Mouse (Mus musculus): Measurements from ENCODE around the gene Slc11a1.

Gene Slc11a1

GRCm38 (mm10) chr1:74353453-74354229 lies 21.4 kb upstream of the Slc11a1 start:
- no peak for DNase-seq

- DNase-seq, result no peak
Observed at GRCm38 (mm10) chr1:74357531-74357930, 17.5 kb upstream of the Slc11a1 start.

GRCm38 (mm10) chr1:74359952-74360517 lies 15.0 kb upstream of the Slc11a1 start:
- no peak for DNase-seq

GRCm38 (mm10) chr1:74361812-74362211 lies 13.2 kb upstream of the Slc11a1 start, which contains the start of gene Catip:
TSS of gene Catip (plus strand) at chr1:74362108.
- DNase-seq, result peak; percentile 54

- no peak for DNase-seq
Observed at GRCm38 (mm10) chr1:74362325-74363229, 12.4 kb upstream of the Slc11a1 start.

- DNase-seq, result no peak
Observed at GRCm38 (mm10) chr1:74363437-74363836, 11.6 kb upstream of the Slc11a1 start.

- DNase-seq, result no peak
Observed at GRCm38 (mm10) chr1:74364270-74364669, 10.7 kb upstream of the Slc11a1 start.

- peak; percentile 18 for DNase-seq
Observed at GRCm38 (mm10) chr1:74367886-74368645, 6.9 kb upstream of the Slc11a1 start.

- no peak for DNase-seq
Observed at GRCm38 (mm10) chr1:74370040-74370439, 5.0 kb upstream of the Slc11a1 start.

- DNase-seq, result no peak
Observed at GRCm38 (mm10) chr1:74373372-74373771, 1.6 kb upstream of the Slc11a1 start.

GRCm38 (mm10) chr1:74375561-74375960 lies 566 bp downstream of the Slc11a1 start:
- DNase-seq, result no peak

- DNase-seq, result no peak
Observed at GRCm38 (mm10) chr1:74376396-74376795, 1.4 kb downstream of the Slc11a1 start.

GRCm38 (mm10) chr1:74379058-74379504 lies 4.1 kb downstream of the Slc11a1 start:
- DNase-seq, result no peak

- no peak for DNase-seq
Observed at GRCm38 (mm10) chr1:74380484-74380883, 5.5 kb downstream of the Slc11a1 start.

- DNase-seq, result no peak
Observed at GRCm38 (mm10) chr1:74381588-74382021, 6.6 kb downstream of the Slc11a1 start.

- no peak for DNase-seq
Observed at GRCm38 (mm10) chr1:74383385-74383784, 8.4 kb downstream of the Slc11a1 start.

- no peak for DNase-seq
Observed at GRCm38 (mm10) chr1:74384525-74384924, 9.5 kb downstream of the Slc11a1 start.

GRCm38 (mm10) chr1:74385064-74385463 lies 10.1 kb downstream of the Slc11a1 start:
- no peak for DNase-seq

GRCm38 (mm10) chr1:74385531-74385930 lies 10.5 kb downstream of the Slc11a1 start:
- DNase-seq, result no peak

- DNase-seq, result no peak
Observed at GRCm38 (mm10) chr1:74386363-74386713, 11.3 kb downstream of the Slc11a1 start.

- DNase-seq, result peak; percentile 97
Observed at GRCm38 (mm10) chr1:74386714-74387385, 11.9 kb downstream of the Slc11a1 start.

GRCm38 (mm10) chr1:74387386-74387988 lies 12.5 kb downstream of the Slc11a1 start:
- no peak for DNase-seq

Data from thymus, postnatal 25 days (tissue).